Mouse (Mus musculus): ENCODE measurements at regions not wholly inside any gene's neighbourhood (a gene's known extent, or its start where the extent isn't known, plus 50 kb on each side); places are given as distances from the start of the nearest gene placed in this dataset.

DNA sequence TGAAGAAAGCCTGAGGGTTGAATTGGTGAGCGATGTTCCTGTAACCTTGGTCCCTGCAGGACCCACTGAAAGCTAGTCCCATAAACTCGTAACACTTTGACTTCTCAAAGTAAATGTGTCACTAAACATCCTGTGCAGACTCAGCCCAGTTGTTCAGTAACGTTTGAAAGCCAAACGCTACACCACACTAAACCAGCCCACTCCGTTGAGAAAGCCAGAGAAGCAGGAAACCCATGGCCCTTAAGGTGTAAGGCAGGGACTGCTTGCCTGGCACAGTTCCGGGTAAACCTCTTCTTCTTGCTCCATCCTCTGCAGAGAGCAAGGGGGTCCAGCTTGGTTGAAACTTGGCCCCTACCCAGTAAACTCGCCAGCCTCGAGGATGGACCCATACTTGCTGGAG, 180.6 kb upstream of the Rreb1 start:
- no peak for TF ChIP-seq POLR2A (IDR thresholded peaks at IDR 0.05; ENCODE audit: control insufficient read depth, extremely low read depth, insufficient read depth, low read length, poor library complexity)
- no peak for TF ChIP-seq CTCF (IDR thresholded peaks at IDR 0.05; ENCODE audit: borderline replicate concordance, control insufficient read depth, extremely low read depth, insufficient read depth, low read length, poor library complexity)
